Comparison of ENCODE assay signal across 10 mouse cellular contexts in the genomic region with DNA sequence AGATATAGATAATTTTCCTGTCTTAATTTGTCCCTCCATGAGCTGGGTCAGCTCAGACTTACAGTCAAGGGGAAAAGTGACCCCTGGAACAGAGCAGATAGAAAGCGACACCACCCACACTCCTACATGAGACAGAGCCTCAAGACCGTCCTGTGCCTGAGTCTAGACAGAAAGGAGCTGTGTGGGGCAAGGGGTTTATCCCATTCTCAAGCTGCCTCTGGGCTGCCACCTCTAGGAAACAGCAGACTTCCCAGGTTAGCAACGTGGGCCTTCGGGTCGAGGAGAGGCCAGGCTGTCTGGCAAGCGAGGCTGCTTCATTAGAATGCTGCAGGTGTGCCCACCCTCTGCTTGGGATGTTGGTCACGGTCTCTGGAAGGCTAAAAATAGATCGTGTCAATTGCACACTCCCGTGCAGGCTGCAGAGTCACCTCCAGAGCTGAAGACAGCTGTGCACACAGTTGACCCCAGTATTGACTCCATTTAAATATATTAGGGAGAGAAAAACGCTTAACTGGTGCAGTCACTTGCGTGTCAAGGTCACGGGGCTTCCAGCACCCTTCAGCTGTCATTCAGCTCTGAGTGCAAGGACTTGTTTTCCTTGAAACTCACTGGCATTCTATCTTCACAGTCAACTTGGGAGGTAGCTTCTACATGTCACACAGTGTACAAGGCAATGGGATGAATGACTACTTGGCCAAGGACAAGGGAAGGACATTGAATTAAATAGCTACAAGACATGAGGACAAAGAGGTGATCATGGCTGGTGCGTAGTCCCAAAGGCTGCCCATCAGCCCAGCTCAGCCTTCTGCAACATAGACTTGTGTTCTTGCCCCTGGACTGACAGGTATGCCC. TPM values are rescaled to one million over a fixed set of nuclear protein-coding genes. Genes with fewer than 3 reads are reported as not detected.
DNase-seq lines count a peak whose midpoint lies in the region; ATAC-seq and TF ChIP-seq lines count a peak whose summit lies in the region.
"Had no signal": no experiment of that assay in that cellular context is flagged by ENCODE, and none has a peak within 500 bp of the region (broad histone marks: within the 10 kb centered on the region; RNA-seq: fewer than 3 reads in every experiment).

No protein-coding gene starts in this region.

- 39% methylated on average over 13 of the region's 13 CpGs for WGBS in kidney, adult 2 months
- WGBS in kidney, embryonic 14.5 days: 47% methylated on average over 13 of the region's 13 CpGs
- WGBS in kidney, embryonic 15.5 days: 43% methylated on average over 13 of the region's 13 CpGs
- WGBS in neural tube, embryonic 12.5 days: 28% methylated on average over 13 of the region's 13 CpGs

- no peak overlapping the region for H3K4me2 ChIP-seq in kidney, embryonic 14.5 days (replicated peaks; ENCODE audit: low read depth, low read length)
- H3K4me2 ChIP-seq in kidney, embryonic 15.5 days: no peak overlapping the region
- H3K4me2 ChIP-seq in neural tube, embryonic 12.5 days (replicated peaks): peak overlapping the region; percentile 28
- H3K4me2 ChIP-seq: liver, embryonic 11.5 days had no signal

- no peaks in the 10 kb centered on the region for H3K27me3 ChIP-seq in kidney, adult 2 months (replicated peaks; ENCODE audit: control insufficient read depth, insufficient read depth, low read length)
- no peaks in the 10 kb centered on the region for H3K27me3 ChIP-seq in kidney, embryonic 14.5 days (ENCODE audit: control insufficient read depth, insufficient read depth, low read length)
- no peaks in the 10 kb centered on the region for H3K27me3 ChIP-seq in kidney, embryonic 15.5 days
- H3K27me3 ChIP-seq in neural tube, embryonic 12.5 days (replicated peaks): no peaks in the 10 kb centered on the region

- no peaks in the 10 kb centered on the region for H3K36me3 ChIP-seq in kidney, adult 2 months (ENCODE audit: control insufficient read depth, insufficient read depth, low read length)
- no peaks in the 10 kb centered on the region for H3K36me3 ChIP-seq in kidney, embryonic 14.5 days (ENCODE audit: control insufficient read depth, insufficient read depth, low read length)
- no peaks in the 10 kb centered on the region for H3K36me3 ChIP-seq in kidney, embryonic 15.5 days
- peaks cover 12% of the 10 kb centered on the region for H3K36me3 ChIP-seq in neural tube, embryonic 12.5 days

- TF ChIP-seq POLR2A in kidney, adult 2 months (IDR thresholded peaks at IDR 0.05; ENCODE audit: low read depth, low read length): no peak

- no peaks in the 10 kb centered on the region for H3K4me1 ChIP-seq in kidney, adult 2 months (ENCODE audit: control insufficient read depth, insufficient read depth, low read length)
- no peaks in the 10 kb centered on the region for H3K4me1 ChIP-seq in kidney, embryonic 14.5 days (ENCODE audit: control insufficient read depth, insufficient read depth, low read length)
- H3K4me1 ChIP-seq in kidney, embryonic 15.5 days: no peaks in the 10 kb centered on the region
- peaks cover 26% of the 10 kb centered on the region for H3K4me1 ChIP-seq in neural tube, embryonic 12.5 days

- DNase-seq in adrenal gland, adult 2 months: peak; percentile 45
- no peak for DNase-seq in adrenal gland, adult 18-20 months (ENCODE audit: low spot score in 2 of 2)
- peak; percentile 6 for DNase-seq in kidney, adult 2 months
- no peak for DNase-seq in spleen, adult 18-20 months
- DNase-seq in lung, adult 18-20 months: no peak

- no peak for ATAC-seq in kidney, embryonic 14.5 days (ENCODE audit: low FRiP score, low TSS enrichment)
- ATAC-seq in kidney, embryonic 15.5 days (replicated peaks; ENCODE audit: low FRiP score): peak; percentile 54
- ATAC-seq in neural tube, embryonic 12.5 days (ENCODE audit: low FRiP score, low read depth): peak; percentile 85

- no peak for TF ChIP-seq CTCF in kidney, adult 2 months (conservative IDR thresholded peaks at IDR 0.05; ENCODE audit: insufficient read depth, insufficient read length, low read depth, low read length)

- H3K9ac ChIP-seq in kidney, embryonic 14.5 days (ENCODE audit: low read depth, low read length): no peak overlapping the region
- H3K9ac ChIP-seq in kidney, embryonic 15.5 days: no peak overlapping the region
- no peak overlapping the region for H3K9ac ChIP-seq in neural tube, embryonic 12.5 days

- no peak overlapping the region for H3K27ac ChIP-seq in kidney, adult 2 months (ENCODE audit: insufficient read depth, low read depth, low read length)
- no peak overlapping the region for H3K27ac ChIP-seq in kidney, embryonic 14.5 days (ENCODE audit: low read depth, low read length)
- H3K27ac ChIP-seq in kidney, embryonic 15.5 days: no peak overlapping the region
- peak overlapping the region; percentile 21; the same call in 1 of the 2 replicates for H3K27ac ChIP-seq in neural tube, embryonic 12.5 days

- H3K9me3 ChIP-seq in kidney, embryonic 14.5 days (ENCODE audit: control insufficient read depth, low read length): no peaks in the 10 kb centered on the region
- H3K9me3 ChIP-seq in kidney, embryonic 15.5 days (replicated peaks): no peaks in the 10 kb centered on the region
- H3K9me3 ChIP-seq in neural tube, embryonic 12.5 days: no peaks in the 10 kb centered on the region

- H3K4me3 ChIP-seq in kidney, adult 2 months (ENCODE audit: insufficient read depth, low read depth, low read length): no peak overlapping the region
- no peak overlapping the region for H3K4me3 ChIP-seq in kidney, embryonic 14.5 days (ENCODE audit: low read length)
- H3K4me3 ChIP-seq in kidney, embryonic 15.5 days (replicated peaks): no peak overlapping the region
- no peak overlapping the region for H3K4me3 ChIP-seq in neural tube, embryonic 12.5 days

RNA-seq across cellular contexts. Expression of a gene that starts 33.9 kb away (rescaled TPM):
- total RNA-seq in adrenal gland, adult 2 months (2021): not detected
- not detected in 2 replicates for polyA plus RNA-seq in adrenal gland, adult 2 months (2012; rRNA removed)
- not detected for total RNA-seq in adrenal gland, adult 18-20 months (2021)
- not detected in 2 replicates for polyA plus RNA-seq in kidney, adult 2 months (2012; rRNA removed)
- 0.16 TPM in 1 of 2 replicates, not detected in the other for polyA plus RNA-seq in kidney, embryonic 14.5 days (2014; fragmentation: Nextera tagmentation; extraction: Ambion mirVana)
- polyA plus RNA-seq in kidney, embryonic 15.5 days (2015; fragmentation: Nextera tagmentation; extraction: Ambion mirVana): 0.05 and 0.10 TPM in 2 replicates
- 44.9 and 47.5 TPM in 2 replicates for polyA plus RNA-seq in neural tube, embryonic 12.5 days (2016; fragmentation: Nextera tagmentation; extraction: Ambion mirVana)
- polyA plus RNA-seq: stomach, embryonic 16.5 days had no signal

Comparison
In these comparisons a context has a peak if more than half of its experiments do, and no peak if none do; other contexts are left out.
1. DNase-seq: peak in adrenal gland, adult 2 months (single experiment) and kidney, adult 2 months (single experiment); none in adrenal gland, adult 18-20 months (0 of 2), spleen, adult 18-20 months (0 of 2) and lung, adult 18-20 months (0 of 2).
2. RNA of a gene that starts 33.9 kb away (polyA plus RNA-seq): 44.9 to 47.5 TPM in neural tube, embryonic 12.5 days; 0.05 to 0.10 TPM in kidney, embryonic 15.5 days, 0.16 TPM in kidney, embryonic 14.5 days, not detected in adrenal gland, adult 2 months and not detected in kidney, adult 2 months; every median in the first group is over 10 times any median in the second.